In the genomic region with DNA sequence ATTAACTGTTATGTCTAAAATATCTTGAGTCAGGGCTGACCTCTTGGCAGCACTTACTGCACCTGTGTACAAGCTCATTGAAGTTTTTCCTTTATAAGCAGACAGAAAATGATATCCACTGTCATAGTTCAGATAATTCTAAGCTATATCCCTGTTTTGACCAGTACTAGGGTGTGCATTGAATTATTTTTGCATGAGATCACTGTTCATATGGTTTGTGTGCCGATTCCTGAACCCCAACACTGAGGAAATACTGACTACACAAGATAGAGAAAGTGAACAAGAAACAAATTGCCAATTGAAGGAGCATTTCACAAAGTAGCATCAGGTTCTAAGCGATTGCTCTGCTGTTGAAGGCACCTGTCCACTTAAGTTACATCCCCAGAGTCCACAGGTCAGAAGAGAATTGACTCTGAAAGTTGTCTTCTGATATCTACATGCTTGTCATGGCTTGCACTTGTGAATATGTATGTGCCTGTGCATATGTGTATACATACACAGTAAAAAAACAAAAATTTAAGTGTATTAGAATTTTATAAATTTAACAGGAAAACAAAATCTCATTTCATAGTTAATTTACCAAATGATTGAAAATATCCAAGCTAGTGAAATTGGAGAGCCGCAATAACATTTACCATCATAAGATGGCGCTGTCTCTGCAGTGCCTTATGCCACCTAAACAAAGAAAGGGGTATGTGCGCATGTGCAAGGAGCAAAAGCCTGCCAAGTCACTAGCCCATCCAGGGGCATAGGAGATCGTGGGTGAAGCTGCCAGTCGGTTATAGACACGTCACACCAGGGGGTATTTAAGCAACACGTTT, we compare ENCODE assay signal across 8 mouse cellular contexts. TPM values are rescaled to one million over a fixed set of nuclear protein-coding genes. Genes with fewer than 3 reads are reported as not detected.
DNase-seq lines count a peak whose midpoint lies in the region; ATAC-seq and TF ChIP-seq lines count a peak whose summit lies in the region.

No protein-coding gene starts in this region.

- no peaks in the 10 kb centered on the region for H3K4me1 ChIP-seq in thymus, adult 2 months (replicated peaks; ENCODE audit: control insufficient read depth, insufficient read depth, low read length)
- no peaks in the 10 kb centered on the region for H3K4me1 ChIP-seq in lung, embryonic 15.5 days
- H3K4me1 ChIP-seq in olfactory bulb, adult 2 months (ENCODE audit: control insufficient read depth, insufficient read depth, low read length): no peaks in the 10 kb centered on the region

- H3K4me3 ChIP-seq in thymus, adult 2 months (ENCODE audit: control insufficient read depth, insufficient read depth, low read length): no peak overlapping the region
- H3K4me3 ChIP-seq in lung, embryonic 15.5 days: peak overlapping the region; percentile 23
- peak overlapping the region; percentile 37 for H3K4me3 ChIP-seq in olfactory bulb, adult 2 months (ENCODE audit: insufficient read depth, low read depth, low read length)

- peak; percentile 74 for DNase-seq in thymus, postnatal 0 days (ENCODE audit: low spot score)
- no peak for DNase-seq in thymus, adult 2 months
- peak; percentile 15 to 31 for DNase-seq in heart, postnatal 10 days
- peak; percentile 14 to 42 for DNase-seq in layer of hippocampus, adult 8-10 months (ENCODE audit: low spot score in 2 of 2)

- no peak overlapping the region; the same call in 1 of the 2 replicates for H3K9ac ChIP-seq in lung, embryonic 15.5 days

- peak overlapping the region; percentile 50 for H3K4me2 ChIP-seq in lung, embryonic 15.5 days

- no peak overlapping the region for H3K27ac ChIP-seq in thymus, adult 2 months (ENCODE audit: control insufficient read depth, insufficient read depth, low read length)
- H3K27ac ChIP-seq in lung, embryonic 15.5 days: no peak overlapping the region
- H3K27ac ChIP-seq in olfactory bulb, adult 2 months (ENCODE audit: insufficient read depth, low read depth, low read length): peak overlapping the region; percentile 62; the same call in 1 of the 2 replicates

- no peaks in the 10 kb centered on the region for H3K36me3 ChIP-seq in thymus, adult 2 months (ENCODE audit: control insufficient read depth, insufficient read depth, low read length)
- no peaks in the 10 kb centered on the region for H3K36me3 ChIP-seq in lung, embryonic 15.5 days

- H3K27me3 ChIP-seq in thymus, adult 2 months (ENCODE audit: control insufficient read depth, insufficient read depth, low read length): no peaks in the 10 kb centered on the region
- no peaks in the 10 kb centered on the region for H3K27me3 ChIP-seq in lung, embryonic 15.5 days

- TF ChIP-seq POLR2A in thymus, adult 2 months (IDR thresholded peaks at IDR 0.05; ENCODE audit: control insufficient read depth, extremely low read depth, insufficient read depth, low read length, poor library complexity): no peak
- no peak for TF ChIP-seq POLR2A in olfactory bulb, adult 2 months (IDR thresholded peaks at IDR 0.05; ENCODE audit: insufficient read depth, low read depth, low read length)

- WGBS in thymus, adult 2 months: 25% methylated on average over 9 of the region's 9 CpGs
- WGBS in lung, embryonic 15.5 days: 19% methylated on average over 9 of the region's 9 CpGs
- WGBS in olfactory bulb, adult 2 months: 17% methylated on average over 9 of the region's 9 CpGs

- peak; percentile 65 for ATAC-seq in common myeloid progenitor, adult 5-6 weeks (replicated peaks; ENCODE audit: low read depth, poor library complexity, severe bottlenecking)
- ATAC-seq in lung, embryonic 15.5 days (ENCODE audit: borderline replicate concordance, extremely low read depth, low FRiP score, low TSS enrichment): no peak
- no peak for ATAC-seq in activated CD4-positive, CD25-positive, alpha-beta regulatory T cell, adult 4 months

- intact Hi-C loops in heart, postnatal 10 days (cut with DNase I): loop anchor here (5.0 kb wide), 1 partner anchor 664 kb away; no protein-coding TSS in a partner anchor

- TF ChIP-seq CTCF in thymus, adult 2 months (IDR thresholded peaks at IDR 0.05; ENCODE audit: borderline replicate concordance, control insufficient read depth, extremely low read depth, insufficient read depth, low read length, poor library complexity): no peak
- TF ChIP-seq CTCF in olfactory bulb, adult 2 months (IDR thresholded peaks at IDR 0.05; ENCODE audit: insufficient read depth, low read depth, low read length): no peak

- H3K9me3 ChIP-seq in lung, embryonic 15.5 days: no peaks in the 10 kb centered on the region

RNA-seq across cellular contexts. Expression of a gene that starts 21.9 kb away (rescaled TPM):
- polyA plus RNA-seq in thymus, postnatal 0 days (2015; fragmentation: Nextera tagmentation; extraction: Ambion mirVana): not detected in 2 replicates
- polyA plus RNA-seq in thymus, adult 2 months (2012; rRNA removed): not detected in 2 replicates
- total RNA-seq in common myeloid progenitor, adult 5-6 weeks (2017): not detected in 2 replicates
- total RNA-seq in heart, postnatal 10 days (2021): not detected
- total RNA-seq in layer of hippocampus, adult 8-10 months (2022): not detected
- not detected in 2 replicates for polyA plus RNA-seq in lung, embryonic 15.5 days (2015; fragmentation: Nextera tagmentation; extraction: Ambion mirVana)
- not detected in 2 replicates for polyA plus RNA-seq in olfactory bulb, adult 2 months (2012; ENCODE audit: insufficient read depth, insufficient read length, low replicate concordance, missing spikeins)
- not detected for polyA plus RNA-seq in activated CD4-positive, CD25-positive, alpha-beta regulatory T cell, adult 4 months (2017; shearing (Covaris generic))

RNA-seq across cellular contexts. Expression of a gene that starts 25.2 kb away (rescaled TPM):
- not detected in 2 replicates for polyA plus RNA-seq in thymus, postnatal 0 days (2015; fragmentation: Nextera tagmentation; extraction: Ambion mirVana)
- polyA plus RNA-seq in thymus, adult 2 months (2012; rRNA removed): not detected in 2 replicates
- total RNA-seq in common myeloid progenitor, adult 5-6 weeks (2017): not detected in 2 replicates
- total RNA-seq in heart, postnatal 10 days (2021): not detected
- total RNA-seq in layer of hippocampus, adult 8-10 months (2022): under 1 TPM; 0.16 to 0.31 (median 0.19) TPM
- 0.70 and 0.82 TPM in 2 replicates for polyA plus RNA-seq in lung, embryonic 15.5 days (2015; fragmentation: Nextera tagmentation; extraction: Ambion mirVana)
- not detected in 2 replicates for polyA plus RNA-seq in olfactory bulb, adult 2 months (2012; ENCODE audit: insufficient read depth, insufficient read length, low replicate concordance, missing spikeins)
- polyA plus RNA-seq in activated CD4-positive, CD25-positive, alpha-beta regulatory T cell, adult 4 months (2017; shearing (Covaris generic)): not detected

RNA-seq across cellular contexts. Expression of a gene that starts 55.1 kb away (rescaled TPM):
- polyA plus RNA-seq in thymus, postnatal 0 days (2015; fragmentation: Nextera tagmentation; extraction: Ambion mirVana): not detected in 2 replicates
- polyA plus RNA-seq in thymus, adult 2 months (2012; rRNA removed): not detected in 2 replicates
- total RNA-seq in common myeloid progenitor, adult 5-6 weeks (2017): not detected in 2 replicates
- not detected for total RNA-seq in heart, postnatal 10 days (2021)
- not detected for total RNA-seq in layer of hippocampus, adult 8-10 months (2022)
- polyA plus RNA-seq in lung, embryonic 15.5 days (2015; fragmentation: Nextera tagmentation; extraction: Ambion mirVana): not detected in 2 replicates
- not detected in 2 replicates for polyA plus RNA-seq in olfactory bulb, adult 2 months (2012; ENCODE audit: insufficient read depth, insufficient read length, low replicate concordance, missing spikeins)
- polyA plus RNA-seq in activated CD4-positive, CD25-positive, alpha-beta regulatory T cell, adult 4 months (2017; shearing (Covaris generic)): not detected
